Mouse (Mus musculus) stomach, postnatal 0 days (tissue): Measurements from ENCODE around the gene Art4. TPM values are rescaled to one million over a fixed set of nuclear protein-coding genes. Genes with fewer than 3 reads are reported as not detected.

Source experiments
- ATAC-seq: fragments of 200-750 bp; cut with Nextera tagmentation; 2 replicates; pipeline ENCODE4 v1.8.0; 2017; ENCODE audit not compliant: low FRiP score, low TSS enrichment
- DNase-seq: peaks from one replicate; pipeline ENCODE4 v3.0.0-alpha.2; 2016; ENCODE audit warnings: low spot score
- H3K27ac ChIP-seq: fragments of 300-500 bp; sonication (generic); replicated peaks from 2 replicates; pipeline ENCODE4 v1.5.1; 2014; ENCODE audit warnings: mild to moderate bottlenecking, control low read depth
- H3K27me3 ChIP-seq: fragments of 300-500 bp; sonication (generic); 2 replicates; pipeline ENCODE4 v1.6.1; 2014; ENCODE audit warnings: low read length; ENCODE audit not compliant: control insufficient read depth, insufficient read depth
- H3K36me3 ChIP-seq: fragments of 300-500 bp; sonication (generic); 2 replicates; pipeline ENCODE4 v1.6.1; 2014; ENCODE audit warnings: low read length, mixed read lengths; ENCODE audit not compliant: control insufficient read depth, insufficient read depth
- H3K4me1 ChIP-seq: fragments of 300-500 bp; sonication (generic); replicated peaks from 2 replicates; pipeline ENCODE4 v1.6.1; 2014; ENCODE audit warnings: antibody characterized with exemption; ENCODE audit not compliant: control insufficient read depth, insufficient read depth
- H3K4me2 ChIP-seq: fragments of 300-500 bp; sonication (generic); replicated peaks from 2 replicates; pipeline ENCODE4 v1.6.1; 2014; ENCODE audit warnings: low read depth, mild to moderate bottlenecking, control low read depth, moderate library complexity
- H3K4me3 ChIP-seq: fragments of 300-500 bp; sonication (generic); 2 replicates; pipeline ENCODE4 v1.5.1; 2014; ENCODE audit warnings: low read depth, low read length, control low read depth
- H3K9ac ChIP-seq: fragments of 300-500 bp; sonication (generic); 2 replicates; pipeline ENCODE4 v1.6.1; 2014; ENCODE audit warnings: mild to moderate bottlenecking, low read length, control low read depth, mixed read lengths
- H3K9me3 ChIP-seq: fragments of 300-500 bp; sonication (generic); 2 replicates; pipeline ENCODE4 v1.6.1; 2016; ENCODE audit warnings: low read length; ENCODE audit not compliant: control insufficient read depth
- CTCF ChIP-seq: IDR thresholded peaks from 2 replicates; pipeline ENCODE4 v1.5.1; 2016; ENCODE audit warnings: antibody characterized with exemption, low read depth, mild to moderate bottlenecking, moderate library complexity
- EP300 ChIP-seq: optimal IDR thresholded peaks from 2 replicates; pipeline ENCODE3; 2016; ENCODE audit warnings: antibody characterized with exemption
- WGBS: fragments of 180-500 bp; shearing (Covaris S2); extraction: QIAGEN DNeasy Blood & Tissue Kit; methylation state at CpG from one replicate; pipeline ENCODE4 v1.1.7; 2014; 5-methylcytosine and 5-hydroxymethylcytosine counted together
- polyA plus RNA-seq: library from polyadenylated mRNA; unstranded; fragments of >200 nt; fragmentation: Nextera tagmentation; extraction: Ambion mirVana; gene quantifications from 2 replicates; pipeline ENCODE4 v1.2.1, GENCODE M21; 2015

The Art4 gene
- polyA plus RNA-seq, 1 experiment from 2014 or later: 3.2 TPM

- WGBS: 94% methylated on average over 15 of the region's 18 CpGs
- Histone ChIP-seq H3K27me3 (no peaks in the 10 kb centered on the region), H3K4me3 (no peak overlapping the region), H3K4me1 (no peaks in the 10 kb centered on the region), H3K27ac (no peak overlapping the region), H3K9ac (no peak overlapping the region), H3K9me3 (no peaks in the 10 kb centered on the region), H3K36me3 (peaks cover 47% of the 10 kb centered on the region), H3K4me2 (no peak overlapping the region)
- TF ChIP-seq EP300 (no peak), CTCF (no peak)
- ATAC-seq (no peak), DNase-seq (no peak)
Measured at GRCm38 (mm10) chr6:136821086-136821485, 36.4 kb downstream of the Art4 start.

- Histone ChIP-seq H3K9ac (no peak overlapping the region), H3K27me3 (no peaks in the 10 kb centered on the region), H3K36me3 (peaks cover 52% of the 10 kb centered on the region), H3K9me3 (no peaks in the 10 kb centered on the region), H3K27ac (no peak overlapping the region), H3K4me3 (no peak overlapping the region), H3K4me2 (no peak overlapping the region), H3K4me1 (no peaks in the 10 kb centered on the region)
- TF ChIP-seq EP300 (no peak), CTCF (no peak)
- 95% methylated on average over 21 of the region's 21 CpGs for WGBS
- DNase-seq: no peak
- 0 out of 2 replicates have a peak, but pooled peaks have one; percentile 33 for ATAC-seq
Measured at GRCm38 (mm10) chr6:136820381-136820780, 37.2 kb downstream of the Art4 start.

GRCm38 (mm10) chr6:136817549-136817948 is 40.0 kb downstream of the Art4 start:
- H3K9ac ChIP-seq: no peak overlapping the region
- no peak overlapping the region for H3K4me3 ChIP-seq
- no peaks in the 10 kb centered on the region for H3K4me1 ChIP-seq
- H3K4me2 ChIP-seq: no peak overlapping the region
- H3K27ac ChIP-seq: no peak overlapping the region
- peaks cover 46% of the 10 kb centered on the region for H3K36me3 ChIP-seq
- TF ChIP-seq EP300: no peak
- TF ChIP-seq CTCF: no peak
- no peak for DNase-seq
- WGBS: 91% methylated on average over 3 of the region's 3 CpGs
- no peaks in the 10 kb centered on the region for H3K9me3 ChIP-seq
- no peaks in the 10 kb centered on the region for H3K27me3 ChIP-seq
- no peak for ATAC-seq

DNA sequence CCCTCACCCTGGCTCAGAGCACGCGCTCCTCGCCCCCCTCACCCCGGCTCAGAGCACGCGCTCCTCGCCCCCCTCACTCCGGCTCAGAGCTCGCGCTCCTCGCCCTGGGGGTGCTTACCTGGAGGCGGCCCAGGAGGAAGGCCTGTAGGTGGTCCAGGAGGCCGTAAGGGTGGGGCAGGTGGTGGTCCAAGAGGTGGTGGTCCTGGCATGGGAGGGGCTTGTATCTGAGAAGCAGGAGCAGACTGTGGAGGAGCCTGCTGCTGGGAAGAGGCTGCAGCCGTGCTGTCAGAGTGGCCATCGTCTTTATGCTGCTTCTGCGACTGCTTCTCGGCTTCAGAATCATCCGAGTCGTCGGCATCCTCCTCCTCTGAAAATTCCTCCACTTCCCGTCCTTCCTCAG is 40.7 kb downstream of the Art4 start:
- TF ChIP-seq CTCF: no peak
- TF ChIP-seq EP300: no peak
- peaks cover 43% of the 10 kb centered on the region for H3K36me3 ChIP-seq
- DNase-seq (no peak), ATAC-seq (no peak)
- no peaks in the 10 kb centered on the region for H3K4me1 ChIP-seq
- H3K9ac ChIP-seq: no peak overlapping the region
- 91% methylated on average over 21 of the region's 21 CpGs for WGBS
- H3K4me3 ChIP-seq: no peak overlapping the region
- H3K27me3 ChIP-seq: no peaks in the 10 kb centered on the region
- no peaks in the 10 kb centered on the region for H3K9me3 ChIP-seq
- no peak overlapping the region for H3K4me2 ChIP-seq
- no peak overlapping the region for H3K27ac ChIP-seq

- no peaks in the 10 kb centered on the region; the same call in 1 of the 2 replicates for H3K4me1 ChIP-seq
- peaks cover 32% of the 10 kb centered on the region for H3K36me3 ChIP-seq
- no peaks in the 10 kb centered on the region for H3K9me3 ChIP-seq
- 89% methylated on average over 7 of the region's 7 CpGs for WGBS
- TF ChIP-seq EP300: no peak
- TF ChIP-seq CTCF: no peak
- no peak overlapping the region for H3K27ac ChIP-seq
- no peak overlapping the region for H3K4me2 ChIP-seq
- DNase-seq (no peak), ATAC-seq (no peak)
- H3K4me3 ChIP-seq: no peak overlapping the region
- no peaks in the 10 kb centered on the region for H3K27me3 ChIP-seq
- no peak overlapping the region for H3K9ac ChIP-seq
Measured at GRCm38 (mm10) chr6:136815381-136815780, 42.2 kb downstream of the Art4 start.

DNA sequence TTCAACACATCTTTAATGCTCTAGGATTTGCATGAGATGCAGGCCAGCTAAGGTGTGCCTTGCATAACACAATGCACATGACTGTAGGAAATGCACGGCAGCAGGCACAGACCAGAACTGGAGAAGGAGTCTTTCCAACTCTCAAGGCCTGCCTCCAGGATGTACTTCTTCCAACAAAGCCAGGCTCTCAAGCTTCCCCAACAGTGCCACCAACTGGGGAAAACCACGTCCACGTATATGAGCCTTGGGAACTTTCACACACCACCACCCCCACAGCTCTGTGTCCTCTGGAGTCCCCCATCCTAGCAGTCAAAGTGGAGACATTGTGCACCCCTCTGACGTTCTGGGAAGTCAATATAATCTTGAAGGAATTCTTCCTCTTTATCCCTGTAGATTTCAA is 44.4 kb downstream of the Art4 start:
- Histone ChIP-seq H3K9me3 (no peaks in the 10 kb centered on the region), H3K4me3 (no peak overlapping the region), H3K4me2 (no peak overlapping the region), H3K36me3 (peaks cover 24% of the 10 kb centered on the region), H3K27ac (0 out of 2 replicates have a peak overlapping the region, but pooled peaks have one; percentile 13), H3K27me3 (no peaks in the 10 kb centered on the region), H3K9ac (no peak overlapping the region), H3K4me1 (no peaks in the 10 kb centered on the region; the same call in 1 of the 2 replicates)
- peak; percentile 67 for TF ChIP-seq CTCF
- no peak for TF ChIP-seq EP300
- ATAC-seq (no peak), DNase-seq (peak; percentile 64)
- 30% methylated on average over 4 of the region's 4 CpGs for WGBS
